Mouse (Mus musculus): ENCODE results near the gene Palm2.

DNA sequence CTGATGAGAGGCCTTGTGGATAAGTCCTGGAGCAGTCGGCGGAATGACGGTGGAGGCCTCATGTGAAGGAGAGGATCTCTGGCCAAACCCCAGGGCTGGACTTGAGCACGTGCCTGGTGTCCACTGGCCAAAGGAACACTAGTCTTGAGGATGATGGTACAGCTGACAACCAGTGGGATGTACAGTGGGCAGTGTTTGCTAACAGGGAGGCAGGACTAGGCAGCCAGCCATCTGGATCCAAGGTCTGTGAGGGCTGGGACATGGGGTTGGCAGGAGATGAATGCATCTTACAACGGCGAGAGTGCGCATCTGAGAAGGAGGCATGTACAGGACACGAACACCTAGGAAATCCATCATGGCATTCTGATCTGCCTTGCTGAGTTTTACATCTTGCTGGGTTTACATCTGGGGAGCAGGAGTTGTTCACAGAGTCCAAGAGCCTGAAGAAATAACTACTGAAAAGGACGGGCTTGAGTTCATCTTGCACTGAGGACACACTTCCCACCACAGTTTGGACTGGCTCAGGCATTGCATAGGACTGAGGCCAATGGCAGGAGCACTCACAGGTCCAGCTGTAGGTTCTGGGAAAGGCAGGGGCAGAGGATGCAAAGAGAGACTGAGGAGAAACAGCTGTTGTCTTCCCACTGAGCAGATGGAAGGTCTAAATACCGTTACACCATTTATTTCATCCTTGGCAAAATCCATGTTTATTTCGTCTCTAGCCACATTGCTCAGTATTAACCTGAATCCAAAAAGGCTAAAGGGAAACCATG is 166.8 kb downstream of the Palm2 start:
- TF ChIP-seq CTCF (IDR thresholded peaks at IDR 0.05; ENCODE audit: extremely low read depth, insufficient read depth, low read length) (no peak), POLR2A (IDR thresholded peaks at IDR 0.05; ENCODE audit: extremely low read depth, insufficient read depth, low read length) (no peak)
